Mouse (Mus musculus) urinary bladder, postnatal 4 days (tissue): Measurements from ENCODE around the gene Zmiz2.
A peak's percentile ranks its signal among the peaks of the same experiment; 100 is the strongest.
"Not testable (repeated sequence)": the region's sequence is repeated elsewhere in the genome, so short reads cannot be mapped to it uniquely, and the experiment has no call there.

Source experiments
- DNase-seq, 2 experiments: peaks; one replicate each; pipeline ENCODE4 v3.0.0; 2021 to 2022; ENCODE audit warnings: low spot score in 2 of 2

Zmiz2 gene

DNA sequence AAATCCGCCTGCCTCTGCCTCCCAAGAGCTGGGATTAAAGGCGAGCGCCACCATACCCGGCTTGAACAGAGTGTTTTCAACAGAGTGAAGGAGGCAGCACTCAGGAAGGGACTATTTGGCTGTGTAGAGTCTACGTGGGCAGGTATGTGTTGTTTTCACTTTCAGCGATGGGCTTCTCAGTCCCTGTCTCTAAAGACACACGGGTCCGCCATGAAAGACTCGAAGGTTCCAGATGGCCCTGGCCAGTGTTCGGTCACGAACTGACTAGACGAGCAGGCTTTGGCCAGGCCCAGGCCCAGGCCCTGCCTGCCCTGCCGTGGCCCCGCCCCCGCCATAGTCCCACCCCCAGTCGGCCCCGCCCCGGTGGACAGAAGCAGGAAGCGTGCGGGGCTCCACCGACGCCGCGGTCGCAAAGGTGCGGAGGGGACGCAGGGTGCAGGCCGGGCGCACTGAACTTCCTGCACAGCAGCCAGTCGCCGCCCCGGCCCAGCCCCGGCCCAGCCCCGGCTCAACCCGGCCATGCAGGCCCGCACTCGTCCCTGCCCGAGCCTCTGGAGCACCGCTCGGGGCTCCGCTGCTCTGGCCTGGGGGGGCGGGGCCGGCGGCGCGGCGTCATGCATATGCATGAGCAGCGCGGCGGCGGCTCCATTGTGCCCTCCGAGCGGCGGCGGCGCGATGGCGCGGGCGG lies at the start of gene Zmiz2:
TSS of gene Zmiz2 (plus strand) at position 349 of the 688 bp plus-strand sequence.
- DNase-seq: peak; percentile 95 to 96

DNA sequence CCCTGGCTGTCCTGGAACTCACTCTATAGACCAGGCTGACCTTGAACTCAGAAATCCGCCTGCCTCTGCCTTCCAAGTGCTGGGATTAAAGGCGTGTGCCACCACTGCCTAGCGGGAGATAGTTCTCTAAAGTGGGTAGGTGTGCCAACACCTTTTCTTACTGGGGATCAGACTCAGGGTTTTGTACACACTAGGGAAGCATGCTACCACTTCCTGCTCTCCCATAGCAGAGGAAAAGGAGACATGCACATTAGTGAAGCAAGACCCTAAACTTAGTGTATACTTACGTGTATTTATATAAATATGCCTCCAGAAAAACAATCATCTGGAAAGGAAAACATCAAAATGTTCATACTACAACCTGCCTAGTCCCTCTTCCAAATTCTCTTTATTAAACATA lies 42.9 kb upstream of the Zmiz2 start:
- no peak for DNase-seq

DNA sequence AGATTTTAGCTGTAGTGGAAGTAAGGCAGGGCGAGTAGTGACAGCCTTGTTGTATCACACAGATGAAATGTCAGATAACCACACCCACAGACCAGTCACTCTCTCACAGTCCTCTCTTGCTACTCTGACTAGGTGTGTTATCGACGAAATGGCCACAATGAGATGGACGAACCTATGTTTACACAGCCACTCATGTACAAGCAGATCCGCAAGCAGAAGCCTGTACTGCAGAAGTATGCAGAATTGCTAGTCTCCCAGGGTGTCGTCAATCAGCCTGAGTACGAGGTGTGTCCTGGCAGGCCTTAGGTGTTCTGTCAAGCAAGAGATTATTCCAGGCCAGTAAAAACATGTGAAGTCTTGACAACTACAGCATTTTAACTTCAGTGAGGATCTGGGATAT lies 41.9 kb upstream of the Zmiz2 start:
- DNase-seq: no peak

DNA sequence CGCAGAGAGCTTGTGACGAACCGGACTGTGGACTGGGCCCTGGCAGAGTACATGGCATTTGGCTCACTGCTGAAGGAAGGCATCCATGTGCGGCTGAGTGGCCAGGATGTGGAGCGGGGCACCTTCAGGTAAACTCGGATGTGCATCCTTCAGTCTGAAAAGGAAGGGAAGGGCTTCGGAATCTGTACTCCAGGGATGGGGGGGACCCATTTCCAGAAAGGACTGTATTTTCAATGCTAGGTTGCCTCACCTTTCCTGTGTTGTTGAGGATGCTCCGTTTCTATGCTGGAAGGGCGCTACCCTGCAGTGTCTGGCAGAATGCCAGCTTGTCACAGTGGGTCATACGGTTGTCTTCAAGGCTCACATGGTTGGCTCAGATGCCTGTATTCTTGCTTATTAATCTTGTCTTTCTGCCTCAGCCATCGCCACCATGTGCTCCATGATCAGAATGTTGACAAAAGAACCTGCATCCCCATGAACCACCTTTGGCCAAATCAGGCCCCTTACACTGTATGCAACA lies 40.1 kb upstream of the Zmiz2 start:
- no peak for DNase-seq

DNA sequence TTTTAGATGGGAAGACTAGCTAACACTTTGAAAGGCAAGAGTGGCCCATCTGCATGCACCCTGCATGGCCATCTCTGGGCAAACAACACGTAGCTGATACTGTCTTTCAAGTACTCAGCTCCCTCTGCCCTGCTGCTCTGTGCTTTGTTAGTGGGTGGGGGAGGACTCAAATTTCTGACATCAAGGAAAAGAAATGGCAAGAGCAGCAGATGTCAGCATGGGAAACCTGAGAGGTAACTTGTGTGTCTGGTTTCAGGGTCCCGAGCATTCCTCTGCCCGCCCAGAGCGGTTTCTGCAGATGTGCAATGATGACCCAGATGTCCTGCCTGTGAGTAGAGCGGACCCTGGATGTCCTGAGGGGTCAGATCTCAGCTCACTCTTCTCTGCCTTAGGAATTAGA lies 39.3 kb upstream of the Zmiz2 start:
- DNase-seq: no peak

DNA sequence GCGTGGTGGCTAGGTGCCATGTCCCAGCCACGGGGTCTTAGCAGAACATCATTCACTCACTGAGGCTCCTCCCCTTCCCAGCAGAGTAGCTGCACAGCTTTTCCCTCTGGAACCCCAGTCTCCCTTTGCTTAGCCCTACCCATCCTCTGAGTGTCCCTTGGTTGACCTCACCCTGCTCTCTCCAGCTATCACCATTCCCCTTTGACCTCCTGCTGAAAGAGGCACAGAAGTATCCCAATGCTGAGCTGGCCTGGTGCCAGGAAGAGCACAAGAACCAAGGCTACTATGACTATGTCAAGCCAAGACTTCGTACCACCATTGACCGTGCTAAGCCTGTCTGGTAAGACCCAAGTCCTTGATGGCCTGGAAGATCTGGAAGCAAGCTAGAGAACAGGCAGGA lies 33.8 kb upstream of the Zmiz2 start:
- DNase-seq: no peak

DNA sequence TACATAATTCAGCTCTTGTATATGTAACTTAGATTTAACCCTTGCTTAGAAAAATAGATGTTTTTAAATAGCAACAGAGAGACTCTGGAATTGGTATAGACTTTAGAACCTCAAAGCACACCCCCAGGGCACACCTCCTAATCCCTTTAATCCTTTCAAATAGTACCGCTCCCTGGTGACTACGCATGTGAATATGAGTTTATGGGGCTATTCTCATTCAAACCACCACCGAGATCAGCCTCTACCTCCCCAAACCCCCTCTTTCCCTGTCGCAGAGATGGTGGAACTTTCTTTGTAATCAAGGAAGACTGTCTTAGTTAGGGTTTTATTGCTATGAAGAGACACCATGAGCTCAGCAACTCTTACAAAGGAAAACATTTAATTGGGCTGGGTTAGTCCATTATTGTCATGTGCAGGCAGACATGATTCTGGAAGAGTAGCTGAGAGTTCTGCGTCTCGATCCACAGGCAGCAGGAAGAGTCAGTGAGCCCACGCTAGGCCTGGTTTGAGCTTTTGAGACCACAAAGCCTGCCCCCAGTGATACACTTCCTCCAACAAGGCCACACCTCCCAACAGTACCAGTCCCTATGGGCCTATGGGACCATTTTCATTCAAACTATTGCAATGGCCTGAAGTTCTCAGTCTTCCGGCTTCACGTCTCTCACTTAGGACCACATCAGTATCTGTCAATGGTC lies 24.1 kb upstream of the Zmiz2 start:
- no peak for DNase-seq

DNA sequence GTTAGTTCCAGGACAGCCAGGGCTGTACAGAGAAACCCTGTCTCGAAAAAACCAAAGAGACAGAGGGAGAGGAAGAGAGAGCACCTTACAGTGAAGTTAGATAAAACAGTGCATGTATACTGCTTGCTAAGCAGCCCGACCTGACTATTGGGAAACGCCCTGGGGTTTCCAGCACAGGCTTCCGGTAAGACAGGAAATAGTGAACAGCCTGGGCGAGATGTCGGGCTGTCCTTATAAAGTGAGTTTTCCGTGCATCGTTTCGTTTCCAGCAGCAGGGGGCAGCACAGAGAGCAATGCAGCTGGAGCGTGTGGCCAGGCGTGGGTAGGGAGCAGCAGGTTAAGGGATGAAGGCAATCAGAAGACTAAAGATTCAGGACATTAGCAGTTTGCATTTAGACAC lies 23.0 kb upstream of the Zmiz2 start:
- DNase-seq: peak; percentile 57 to 75

DNA sequence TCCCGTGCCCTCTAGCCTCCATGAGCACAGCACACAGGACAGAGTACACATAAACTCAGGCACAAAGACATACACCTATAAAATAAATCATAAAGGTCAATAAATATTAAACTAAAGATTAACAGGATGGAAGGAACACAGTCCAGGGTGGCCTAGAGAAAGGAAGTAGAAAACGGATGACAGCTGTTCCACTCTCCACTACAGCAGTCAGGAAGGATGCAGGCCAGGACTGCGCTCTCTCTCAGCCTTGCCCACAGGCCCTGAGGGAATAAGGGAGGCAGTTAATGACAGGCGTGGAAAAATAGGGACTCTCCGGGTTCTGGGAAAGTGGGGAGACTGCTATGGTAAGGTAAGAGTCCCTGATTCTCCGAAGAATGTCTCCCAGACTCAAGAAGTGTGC lies 22.4 kb upstream of the Zmiz2 start:
- no peak for DNase-seq

DNA sequence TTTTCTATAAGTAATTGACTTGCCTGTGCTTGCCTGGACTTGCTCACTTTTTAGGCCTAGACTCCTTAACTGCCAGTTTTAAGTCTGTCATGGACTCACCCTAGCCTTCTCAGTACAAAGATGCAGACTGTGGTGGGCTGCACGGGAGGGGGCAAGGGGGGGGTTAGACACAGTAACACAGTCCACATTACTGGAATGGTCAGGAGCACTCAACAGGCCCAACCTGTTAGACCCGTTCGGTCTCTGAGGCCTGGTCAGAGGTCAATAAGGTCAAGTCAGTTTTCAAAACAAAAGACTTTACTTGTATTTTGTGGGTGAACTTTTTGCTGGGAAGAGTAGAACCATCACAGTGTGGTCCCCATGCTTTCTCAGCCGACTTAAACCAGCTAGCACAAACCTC lies 21.7 kb upstream of the Zmiz2 start:
- DNase-seq: no peak

DNA sequence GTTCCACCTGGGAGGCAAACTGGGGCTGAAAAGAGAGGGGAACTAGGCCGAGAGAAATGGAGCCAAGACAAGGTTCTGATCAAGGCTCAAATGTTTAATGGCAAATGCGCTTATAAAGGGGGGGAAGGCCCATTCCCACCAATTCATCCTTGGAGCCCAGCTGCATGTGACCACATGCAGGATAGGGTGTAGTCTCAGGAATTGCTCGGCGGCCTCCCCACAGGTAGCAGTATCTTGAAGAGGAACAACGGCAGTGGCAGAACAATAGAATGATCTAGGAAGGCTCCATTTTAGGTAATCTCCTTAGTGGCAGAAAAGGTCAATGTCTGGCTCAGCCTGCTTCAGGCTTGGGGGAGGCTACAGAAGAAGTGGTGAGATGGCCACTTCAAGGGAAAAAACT lies 20.9 kb upstream of the Zmiz2 start:
- not testable (repeated sequence) for DNase-seq

DNA sequence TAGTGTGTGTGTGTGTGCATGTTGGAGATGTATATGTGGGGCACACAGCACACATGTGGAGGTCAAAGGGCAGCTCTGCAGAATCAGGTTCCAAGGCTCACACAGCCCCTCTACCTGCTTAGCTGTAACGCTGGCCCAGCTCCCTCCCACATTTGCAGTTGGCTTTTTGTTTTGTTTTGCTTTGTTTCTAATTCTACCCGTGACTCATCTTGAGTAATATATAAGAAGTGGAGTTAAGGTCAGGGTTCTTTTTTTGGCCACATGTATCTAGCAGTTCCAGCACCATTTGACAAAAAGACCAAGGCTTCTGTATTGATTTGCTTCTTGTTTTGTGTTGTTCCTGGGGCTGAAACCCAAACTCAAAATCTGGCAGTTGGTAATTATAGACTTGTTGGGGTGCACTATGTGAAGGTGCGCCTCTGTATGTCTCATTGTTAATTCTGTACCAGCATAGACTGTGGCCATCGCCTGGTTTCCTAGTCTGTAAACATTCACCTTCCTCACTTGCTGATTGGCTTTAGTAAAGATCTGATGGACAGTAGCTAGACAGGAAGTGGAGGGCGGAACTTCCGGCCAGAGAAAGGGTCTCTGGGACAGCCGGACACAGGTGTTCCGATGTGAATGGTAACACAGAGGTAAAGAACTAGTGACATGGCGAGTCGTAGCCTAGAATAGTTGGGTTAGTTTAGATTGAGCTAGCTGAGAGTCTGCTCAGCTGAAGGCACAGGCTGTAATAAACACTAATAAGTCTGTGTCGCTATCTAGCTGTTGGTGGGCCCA lies 17.3 kb upstream of the Zmiz2 start:
- DNase-seq: no peak

DNA sequence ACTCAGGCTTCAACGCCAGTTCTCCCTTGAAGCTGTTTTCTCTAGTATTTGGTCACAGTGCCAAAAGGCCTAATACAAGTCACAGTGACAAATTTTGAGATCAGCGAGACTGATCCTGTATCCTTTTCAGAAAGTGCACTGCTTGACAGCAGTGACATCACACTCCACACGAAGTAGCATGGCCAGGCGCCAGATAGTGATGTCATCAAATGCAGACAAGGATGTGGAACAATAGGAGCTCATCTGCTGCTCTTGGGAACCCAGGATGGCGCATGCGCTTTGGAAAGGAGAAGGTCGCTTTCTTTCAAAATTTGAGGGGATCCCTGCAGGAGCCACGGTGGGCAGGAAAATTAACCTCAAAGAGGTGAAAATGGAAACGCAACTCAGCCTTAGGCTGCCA lies 16.1 kb upstream of the Zmiz2 start:
- DNase-seq: no peak

DNA sequence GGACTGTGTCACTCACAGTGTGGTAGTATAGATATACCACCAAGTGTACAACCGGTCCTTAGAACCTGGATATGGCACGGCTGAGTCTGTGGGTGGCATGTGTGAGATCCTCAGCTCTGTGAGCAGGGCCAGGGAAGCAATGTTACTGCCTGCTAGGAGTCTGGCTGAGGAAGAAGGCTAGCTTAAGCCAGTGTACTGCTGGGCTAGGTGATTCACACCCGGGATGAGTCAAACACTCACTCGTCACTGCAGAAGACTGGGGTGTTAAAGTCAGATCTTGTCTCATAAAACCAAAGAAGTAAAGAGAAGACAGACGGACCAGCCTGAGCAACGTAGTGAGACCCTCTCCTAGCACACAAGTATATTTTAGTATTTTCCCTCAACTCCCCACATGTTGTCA lies 8.0 kb upstream of the Zmiz2 start:
- no peak for DNase-seq

DNA sequence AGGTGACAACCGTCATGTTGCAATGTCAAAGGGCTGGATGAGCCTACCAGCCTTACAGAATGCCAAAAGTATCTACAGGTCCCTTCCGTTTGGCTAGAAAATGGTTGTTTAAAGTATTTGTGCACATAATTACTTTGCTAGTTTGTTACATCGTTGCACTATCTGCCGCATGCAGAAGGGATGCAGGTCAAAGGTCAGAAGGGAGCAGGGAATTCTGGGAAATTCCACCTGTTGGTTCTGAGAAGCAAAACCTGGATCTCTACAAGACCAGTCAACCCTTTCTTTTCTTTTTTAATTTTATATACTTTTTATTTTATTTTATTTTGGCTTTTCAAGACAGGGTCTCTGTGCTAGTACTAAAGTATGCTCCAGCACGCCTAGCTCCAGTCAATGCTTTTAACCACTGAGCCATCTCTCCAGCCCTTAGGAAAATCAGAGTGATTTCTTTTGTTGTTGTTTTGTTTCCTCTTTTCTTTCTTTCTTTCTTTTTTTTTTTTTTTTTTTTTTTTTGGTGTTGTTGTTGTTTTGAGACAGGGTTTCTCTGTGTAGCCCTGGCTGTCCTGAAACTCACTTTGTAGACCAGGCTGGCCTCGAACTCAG lies 648 bp upstream of the Zmiz2 start:
- DNase-seq: no peak

DNA sequence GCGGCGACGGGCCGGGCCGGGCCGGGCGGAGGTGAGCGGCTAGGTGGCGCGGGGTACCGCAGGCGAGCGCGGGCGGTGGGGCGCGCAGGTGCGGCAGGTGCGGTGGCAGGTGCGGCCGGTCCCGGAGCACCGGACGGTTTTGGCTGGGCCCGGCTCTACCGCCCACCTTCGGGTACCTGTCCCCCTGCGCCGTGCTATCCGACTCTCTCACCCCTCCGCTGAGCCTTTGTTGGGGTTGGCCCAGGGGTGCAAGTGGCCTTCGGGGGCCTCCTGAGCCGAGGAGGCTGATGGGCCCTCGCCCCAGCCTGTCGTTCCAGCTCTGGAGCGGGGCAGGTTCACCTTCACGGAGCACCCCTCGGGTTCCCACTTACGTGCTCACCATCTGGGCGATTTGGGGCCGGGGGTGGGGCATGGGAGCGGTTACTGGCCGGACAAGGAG lies 628 bp downstream of the Zmiz2 start:
- DNase-seq: no peak

DNA sequence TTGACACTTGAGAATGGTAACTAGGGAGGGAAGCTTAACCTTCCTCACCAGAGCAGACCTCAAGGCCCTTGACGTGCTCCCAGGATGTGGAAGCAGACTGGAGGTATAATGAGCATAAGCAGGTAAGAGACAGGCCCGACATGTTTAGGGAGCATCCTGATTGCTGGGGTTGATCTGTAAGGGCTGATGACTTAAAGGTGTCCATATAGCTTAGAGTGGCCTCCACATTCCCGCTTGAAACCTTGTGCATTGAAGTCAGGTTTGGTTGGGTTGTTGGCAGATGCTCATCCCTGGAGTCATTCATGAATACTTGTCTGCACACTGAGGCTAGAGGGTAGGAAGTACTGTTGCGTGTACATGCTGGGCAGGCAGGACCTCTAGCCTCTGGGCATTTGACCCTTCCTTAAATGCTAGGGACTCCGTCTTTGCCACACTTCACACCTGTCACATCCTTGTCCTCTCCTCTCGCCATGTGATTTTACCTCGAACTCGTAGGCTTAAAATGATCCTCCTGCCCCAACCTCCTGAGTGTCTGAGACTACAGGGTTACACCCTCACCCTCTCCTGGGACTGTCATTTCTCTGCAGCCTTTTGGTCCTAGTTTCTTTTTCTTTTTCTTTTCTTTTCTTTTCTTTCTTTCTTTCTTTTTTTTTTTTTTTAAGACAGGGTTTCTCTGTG lies 1.6 kb downstream of the Zmiz2 start:
- no peak for DNase-seq

DNA sequence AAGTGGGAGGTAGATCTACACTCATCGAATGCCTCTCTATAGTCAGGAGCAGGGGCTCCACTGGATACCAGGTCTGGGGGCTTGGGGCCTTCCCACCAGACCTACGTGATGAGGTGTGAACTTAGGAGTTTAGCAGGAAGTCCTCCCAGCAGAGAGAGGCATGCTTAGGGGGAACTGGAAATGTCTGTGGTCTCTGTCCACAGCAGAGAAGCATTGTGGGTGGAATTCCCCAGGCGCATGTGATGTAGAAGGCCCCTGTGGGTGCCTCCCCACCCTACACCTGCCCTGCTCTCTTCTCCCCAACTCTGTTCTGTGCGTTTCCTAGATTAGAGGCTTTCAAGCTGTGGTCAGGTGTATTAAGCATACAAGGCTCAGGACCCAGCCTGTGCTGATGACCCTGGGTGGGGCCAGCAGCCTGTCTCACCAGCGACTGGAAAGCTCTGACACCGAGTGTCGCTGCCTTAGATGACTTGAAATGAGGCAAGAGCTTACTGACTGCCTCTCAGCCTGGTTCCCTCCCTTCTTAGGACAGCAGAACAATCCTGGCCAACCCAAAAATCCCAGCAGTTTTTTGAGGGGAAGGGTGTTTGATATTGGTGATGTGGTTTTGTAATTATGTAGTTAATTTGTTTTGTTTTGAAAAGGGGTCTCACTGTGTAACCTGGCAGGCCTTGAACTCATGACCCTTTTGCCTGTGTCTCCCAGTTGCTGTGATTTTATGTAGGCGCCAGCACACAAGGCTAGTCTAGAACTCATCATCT lies 2.8 kb downstream of the Zmiz2 start:
- DNase-seq: no peak

DNA sequence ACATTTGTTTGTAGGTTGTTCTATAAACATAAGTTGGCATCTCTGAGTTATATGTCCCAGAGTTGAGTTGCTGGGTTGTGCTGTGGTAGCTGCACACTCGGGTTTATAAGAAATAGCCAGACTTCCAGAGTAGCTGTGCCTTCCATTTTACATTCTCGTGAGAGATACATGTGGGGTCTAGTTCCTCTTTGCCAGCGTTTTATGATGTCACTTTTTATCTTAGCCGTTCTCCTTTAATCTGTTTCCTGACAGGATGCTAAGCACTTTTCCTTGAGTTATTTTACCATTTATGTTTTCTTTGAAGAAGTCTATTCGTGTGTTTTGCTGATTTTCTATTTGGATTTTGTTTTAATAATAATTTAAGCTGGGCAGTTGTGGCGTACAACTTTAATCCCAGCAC lies 4.0 kb downstream of the Zmiz2 start:
- DNase-seq: no peak

DNA sequence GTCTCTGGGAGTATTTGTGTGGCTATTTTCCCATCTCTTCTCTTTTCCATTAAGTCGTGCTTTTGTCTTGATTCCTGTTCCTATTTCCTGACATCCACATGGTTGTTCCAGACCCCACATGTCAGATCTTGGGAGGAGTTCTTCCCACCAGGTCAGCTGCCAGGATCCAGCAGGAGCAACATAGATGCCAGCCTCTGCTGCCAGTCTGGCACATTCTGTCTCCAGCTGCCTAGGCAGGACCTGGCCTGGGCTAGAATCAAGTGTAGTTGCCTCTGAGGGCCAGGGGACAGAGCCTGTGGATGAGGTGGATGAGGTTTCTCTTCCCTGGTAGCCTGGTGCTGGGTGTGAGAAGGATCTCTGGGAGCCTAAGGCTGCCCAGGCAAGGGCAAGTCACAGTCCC lies 5.0 kb downstream of the Zmiz2 start:
- no peak for DNase-seq

DNA sequence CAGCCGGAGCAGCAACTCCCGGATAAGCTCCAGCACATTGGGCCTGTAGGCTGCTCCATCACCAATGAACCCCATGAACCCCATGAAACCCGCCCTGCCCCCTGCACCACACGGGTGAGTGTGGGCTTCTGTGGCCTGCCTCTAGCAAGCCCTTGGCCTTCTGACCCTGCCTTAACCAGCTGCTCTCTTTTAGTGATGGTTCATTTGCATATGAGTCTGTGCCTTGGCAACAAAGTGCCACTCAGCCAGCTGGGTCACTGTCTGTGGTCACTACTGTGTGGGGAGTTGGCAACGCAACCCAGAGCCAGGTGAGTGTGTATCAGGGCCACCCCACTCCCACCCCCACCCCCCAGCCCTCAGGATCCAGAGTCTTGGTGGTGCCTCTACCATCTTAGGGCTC lies 6.7 kb downstream of the Zmiz2 start:
- no peak for DNase-seq
